10 mouse cellular contexts compared by ENCODE assay signal in genomic region chr13:44735088-44735690, GRCm38 (mm10). TPM values are rescaled to one million over a fixed set of nuclear protein-coding genes. Genes with fewer than 3 reads are reported as not detected.
DNase-seq lines count a peak whose midpoint lies in the region; ATAC-seq and TF ChIP-seq lines count a peak whose summit lies in the region.
"Had no signal": no experiment of that assay in that cellular context is flagged by ENCODE, and none has a peak within 500 bp of the region (broad histone marks: within the 10 kb centered on the region; RNA-seq: fewer than 3 reads in every experiment).

No protein-coding gene starts in this region.

- H3K27ac ChIP-seq in ES-E14 (ENCODE audit: insufficient read depth, low read depth, low read length, poor library complexity, severe bottlenecking): peak overlapping the region; percentile 31; the same call in 1 of the 2 replicates
- H3K27ac ChIP-seq in midbrain, embryonic 14.5 days (replicated peaks; ENCODE audit: low read depth, low read length): no peak overlapping the region

- peaks cover 11% of the 10 kb centered on the region for H3K36me3 ChIP-seq in ES-E14 (ENCODE audit: control insufficient read depth, insufficient read depth, low read length, poor library complexity, severe bottlenecking)
- no peaks in the 10 kb centered on the region for H3K36me3 ChIP-seq in midbrain, embryonic 14.5 days (ENCODE audit: control insufficient read depth, insufficient read depth, low read length)

- peaks cover 5 to 8% of the 10 kb centered on the region in 2 experiments for H3K4me1 ChIP-seq in ES-E14 (ENCODE audit: control insufficient read depth in 2 of 2, insufficient read depth in 2 of 2, low read length in 2 of 2, poor library complexity in 1 of 2)
- peaks cover 13% of the 10 kb centered on the region; the same call in 1 of the 2 replicates for H3K4me1 ChIP-seq in midbrain, embryonic 14.5 days (ENCODE audit: control insufficient read depth, insufficient read depth, low read length)

- WGBS in midbrain, embryonic 14.5 days: 63% methylated on average over 1 of the region's 1 CpGs

- peak overlapping the region; percentile 89 to 94 for H3K4me3 ChIP-seq in ES-E14 (ENCODE audit: insufficient read depth in 1 of 2, low read depth in 1 of 2, low read length in 2 of 2, poor library complexity in 1 of 2, severe bottlenecking in 1 of 2)
- H3K4me3 ChIP-seq in midbrain, embryonic 14.5 days (replicated peaks; ENCODE audit: low read depth, low read length): no peak overlapping the region

- peak overlapping the region; percentile 45; the same call in 1 of the 2 replicates for H3K9ac ChIP-seq in ES-E14 (ENCODE audit: insufficient read depth, low read depth, low read length, poor library complexity, severe bottlenecking)
- H3K9ac ChIP-seq in midbrain, embryonic 14.5 days (replicated peaks; ENCODE audit: low read length): no peak overlapping the region

- DNase-seq in embryo, embryonic 11 days: peak; percentile 34
- no peak for DNase-seq in embryo, embryonic 10.5 days (ENCODE audit: low spot score)
- DNase-seq in kidney, adult 9 months: peak; percentile 27
- DNase-seq in kidney, postnatal 4 days: no peak
- no peak for DNase-seq in ES-E14 (ENCODE audit: low read depth, low spot score)
- DNase-seq in midbrain, embryonic 14.5 days: no peak
- no peak for DNase-seq in cerebellum, adult 11-12 months
- no peak for DNase-seq in right cerebral cortex, adult 18-20 months
- DNase-seq: gastrocnemius, postnatal 25 days; layer of hippocampus, postnatal 36 days had no signal

- no peaks in the 10 kb centered on the region for H3K27me3 ChIP-seq in midbrain, embryonic 14.5 days (ENCODE audit: control insufficient read depth, insufficient read depth, low read length)

- in situ Hi-C loops in ES-E14 (cut with MboI; ENCODE audit: low sequenced_read_pairs in 2 of 2, unreplicated experiment in 2 of 2): no loop called here

- no peaks in the 10 kb centered on the region for H3K9me3 ChIP-seq in ES-E14 (ENCODE audit: control insufficient read depth, insufficient read depth, low read depth, low read length)
- no peaks in the 10 kb centered on the region for H3K9me3 ChIP-seq in midbrain, embryonic 14.5 days (ENCODE audit: control insufficient read depth, low read length)

- peak overlapping the region; percentile 60 for H3K4me2 ChIP-seq in midbrain, embryonic 14.5 days (ENCODE audit: low read length)

- ATAC-seq in midbrain, embryonic 14.5 days (ENCODE audit: low FRiP score, low TSS enrichment): no peak

TF ChIP-seq in ES-E14, 5 proteins besides CTCF, POLR2A, EP300 and RAD21:
- no peak for TF ChIP-seq ZNF384 (IDR thresholded peaks at IDR 0.05; ENCODE audit: low read depth, low read length)
- TF ChIP-seq HCFC1 (IDR thresholded peaks at IDR 0.05; ENCODE audit: borderline replicate concordance, insufficient read depth, low read length): no peak
- TF ChIP-seq MAFK (IDR thresholded peaks at IDR 0.05; ENCODE audit: insufficient read depth, low read depth, low read length): peak; percentile 96

RNA-seq across cellular contexts. Expression of gene Jarid2, which starts 5.9 kb away (rescaled TPM):
- 190 and 195 TPM in 2 replicates for total RNA-seq in ES-E14 (2012; rRNA removed)
- 31.7 and 35.7 TPM in 2 replicates for polyA plus RNA-seq in midbrain, embryonic 14.5 days (2014; fragmentation: Nextera tagmentation; extraction: Ambion mirVana)

Comparison
In these comparisons a context has a peak if more than half of its experiments do, and no peak if none do; other contexts are left out.
1. DNase-seq: peak in embryo, embryonic 11 days (single experiment) and kidney, adult 9 months (single experiment); none in embryo, embryonic 10.5 days (single experiment), kidney, postnatal 4 days (0 of 2), ES-E14 (single experiment), midbrain, embryonic 14.5 days (single experiment), cerebellum, adult 11-12 months (single experiment) and right cerebral cortex, adult 18-20 months (single experiment).